Mouse (Mus musculus) mouse trophoblast stem cell (cell line): ENCODE measurements around the gene Gm29094.
"Not testable (repeated sequence)": the region's sequence is repeated elsewhere in the genome, so short reads cannot be mapped to it uniquely, and the experiment has no call there.

Source experiments
- in situ Hi-C, 2 experiments: fragments of 300-500 bp; cut with MseI, MboI; formaldehyde crosslinking; loops; 2 replicates in 1 of 2; 3 replicates in 1 of 2; pipeline ENCODE4 v1.15.1; 2025

Gene Gm29094

DNA sequence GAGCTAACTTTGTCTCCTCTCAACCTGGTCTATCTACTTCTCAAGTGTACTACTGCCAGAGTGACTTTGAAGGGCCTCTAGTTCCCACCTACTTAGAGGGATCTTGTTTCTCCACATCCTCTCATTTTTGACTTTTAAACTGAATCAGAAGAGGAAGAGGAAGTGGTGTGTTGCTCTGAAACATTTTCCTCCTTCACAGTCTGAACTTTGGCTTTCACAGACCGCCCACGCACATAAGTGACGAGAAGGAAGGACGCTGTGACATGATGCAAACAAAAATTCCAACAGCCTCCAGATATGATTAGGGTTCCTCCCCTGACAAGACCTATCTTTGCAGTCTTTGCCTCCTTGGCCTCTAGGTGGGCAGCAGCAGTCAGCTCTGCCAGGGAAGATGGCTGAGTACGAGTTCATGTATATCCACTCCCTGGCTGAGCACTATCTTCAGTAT is at the start of gene Gm29094, which contains the start of gene Bcl2a1b:
TSS of gene Gm29094 (plus strand) at position 411 of the 448 bp plus-strand sequence.
TSS of gene Bcl2a1b (plus strand) at position 241 of the 448 bp plus-strand sequence.
- in situ Hi-C loops, result not testable (repeated sequence)

DNA sequence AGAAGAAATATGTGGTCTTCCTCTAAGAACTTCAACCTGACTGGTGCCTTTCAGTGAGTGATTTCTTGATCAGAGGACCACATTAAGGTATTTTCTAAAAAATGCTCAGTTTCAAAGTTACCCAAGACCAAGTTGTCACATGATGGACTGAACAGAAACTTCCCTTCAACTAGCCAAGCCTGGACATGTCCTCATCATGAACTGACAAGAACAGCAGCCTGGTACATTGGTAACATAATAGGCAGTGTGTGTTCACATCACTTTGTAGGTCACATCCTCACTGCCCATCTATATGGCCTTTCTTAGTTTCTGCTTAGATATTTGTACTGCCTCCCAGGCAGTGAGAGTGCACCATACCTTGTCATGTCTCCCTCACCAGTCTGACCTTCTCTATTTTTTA is 26.6 kb upstream of the Gm29094 start:
- in situ Hi-C loops, result not testable (repeated sequence)

DNA sequence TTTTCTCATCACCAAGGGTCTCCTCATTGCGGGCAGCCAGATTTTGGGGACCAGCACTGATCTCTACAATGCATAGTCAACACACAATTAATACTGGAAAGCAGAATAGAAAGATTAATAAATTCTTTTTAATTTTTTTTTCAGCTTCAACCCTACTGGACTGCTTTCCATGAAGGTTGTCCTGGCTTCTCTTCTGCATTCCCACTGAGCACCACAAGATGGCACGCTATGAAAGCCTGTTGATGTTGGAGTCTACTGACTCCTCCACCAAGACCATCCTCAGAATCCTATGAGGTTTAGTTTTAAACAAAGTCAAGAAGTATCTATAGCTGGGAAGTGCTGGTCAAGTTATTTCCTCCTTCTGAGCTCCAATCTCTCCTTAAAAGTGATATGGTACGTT is 20.3 kb upstream of the Gm29094 start:
- in situ Hi-C loops, result not testable (repeated sequence)

DNA sequence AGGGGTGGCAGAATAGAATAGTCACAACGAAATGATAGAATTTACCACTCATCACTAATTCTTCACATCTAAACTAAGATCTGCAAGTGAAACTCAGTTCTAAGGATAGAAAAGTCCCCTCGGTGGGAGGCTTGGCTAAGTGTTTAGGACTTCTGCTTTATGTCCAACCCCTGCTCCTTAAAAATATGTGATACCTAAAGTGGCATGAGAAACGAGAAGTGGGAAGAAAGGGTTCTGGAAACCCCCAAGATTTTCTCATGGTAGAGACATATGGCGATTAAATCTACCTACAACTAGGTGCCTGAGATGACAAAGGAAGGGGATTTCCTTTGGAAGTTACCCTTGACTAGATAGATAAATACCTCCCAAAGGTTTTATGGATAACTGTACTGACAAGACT is 19.7 kb upstream of the Gm29094 start:
- in situ Hi-C loops, result not testable (repeated sequence)

- in situ Hi-C loops, result not testable (repeated sequence)
Measured at GRCm38 (mm10) chr9:89187006-89187405, 12.2 kb upstream of the Gm29094 start.

- in situ Hi-C loops, result not testable (repeated sequence)
Measured at GRCm38 (mm10) chr9:89195483-89195882, 3.7 kb upstream of the Gm29094 start.

DNA sequence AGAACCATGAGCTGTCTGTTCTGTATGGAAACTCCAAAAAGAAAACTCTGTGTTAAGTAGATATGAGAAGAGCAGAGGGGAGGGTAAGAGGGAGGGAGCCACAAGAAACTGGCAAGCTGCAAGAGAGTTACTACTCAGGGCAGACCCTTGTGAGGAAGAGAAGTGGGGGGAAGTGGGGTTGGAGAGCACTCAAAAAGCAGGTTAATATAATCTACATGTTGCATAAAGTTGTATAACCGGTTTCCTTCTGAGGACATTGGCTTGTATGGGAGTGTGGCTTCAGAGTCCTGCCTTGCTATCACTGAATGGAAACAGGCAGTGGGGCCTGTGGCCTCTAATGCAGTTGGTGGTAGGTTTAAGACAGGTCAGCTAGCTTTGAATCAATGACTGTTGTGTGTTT is 1.7 kb upstream of the Gm29094 start:
- in situ Hi-C loops, result not testable (repeated sequence)

GRCm38 (mm10) chr9:89198349-89198748 is 830 bp upstream of the Gm29094 start:
- in situ Hi-C loops, result not testable (repeated sequence)

- in situ Hi-C loops, result not testable (repeated sequence)
Measured at GRCm38 (mm10) chr9:89202256-89202655, 3.1 kb downstream of the Gm29094 start.

- in situ Hi-C loops, result not testable (repeated sequence)
Measured at GRCm38 (mm10) chr9:89208939-89209338, 9.8 kb downstream of the Gm29094 start.

DNA sequence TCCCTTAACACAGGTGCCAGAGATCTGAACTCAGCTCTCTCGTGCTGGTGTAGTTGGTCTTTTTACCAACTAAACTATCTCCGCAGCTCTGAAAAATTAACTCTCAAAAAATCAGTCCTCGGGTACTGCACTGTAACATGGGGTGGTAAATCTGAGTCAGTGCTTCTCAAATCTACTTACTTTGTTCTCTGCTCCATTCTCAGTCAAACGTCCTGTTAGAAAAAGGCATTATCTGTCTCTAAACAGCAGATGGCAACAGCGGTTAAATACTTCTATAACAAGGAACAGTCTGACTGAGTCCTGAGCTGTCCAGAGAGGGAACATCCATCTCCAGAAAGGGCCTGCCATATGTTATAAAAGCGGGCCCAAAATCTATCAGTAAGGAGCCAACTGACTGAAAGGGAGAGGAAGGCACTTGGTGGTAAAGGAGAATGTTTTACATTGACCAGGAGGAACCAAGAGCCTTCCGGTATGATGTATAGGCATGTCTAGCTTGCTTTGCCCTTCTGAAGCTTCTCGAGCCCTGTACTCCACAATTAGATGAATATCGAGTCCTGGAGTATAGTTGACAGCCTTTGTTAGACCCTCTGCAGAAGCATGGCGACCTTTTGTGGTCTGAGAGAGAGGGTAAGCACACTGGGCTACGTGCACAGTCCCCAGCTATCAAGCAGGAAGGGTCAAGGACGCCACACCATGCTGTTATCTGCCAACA is 11.3 kb downstream of the Gm29094 start, which contains the start of gene Mthfs:
TSS of gene Mthfs (plus strand) at position 324 of the 712 bp plus-strand sequence.
- in situ Hi-C loops, result not testable (repeated sequence)

- in situ Hi-C loops, result not testable (repeated sequence)
Measured at GRCm38 (mm10) chr9:89211065-89211858, 12.1 kb downstream of the Gm29094 start.

DNA sequence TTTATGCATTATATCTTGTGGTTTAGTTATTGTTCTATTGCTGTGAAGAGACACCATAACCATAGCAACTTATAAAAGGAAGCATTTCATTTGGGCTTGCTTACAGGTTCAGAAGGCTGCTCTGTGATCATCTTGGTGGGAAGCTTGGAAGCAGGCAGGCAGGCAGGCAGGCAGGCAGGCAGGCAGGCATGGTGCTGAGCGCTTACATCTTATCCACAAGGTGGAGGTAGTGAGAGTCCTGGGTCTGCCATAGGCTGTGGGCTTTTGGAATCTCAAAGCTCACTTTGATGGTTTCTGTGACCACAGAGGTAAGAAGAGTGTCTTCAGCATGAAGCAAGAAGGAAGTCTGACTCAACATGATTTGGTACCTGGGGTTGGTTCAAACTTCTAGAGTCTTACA is 13.2 kb downstream of the Gm29094 start:
- in situ Hi-C loops, result not testable (repeated sequence)

DNA sequence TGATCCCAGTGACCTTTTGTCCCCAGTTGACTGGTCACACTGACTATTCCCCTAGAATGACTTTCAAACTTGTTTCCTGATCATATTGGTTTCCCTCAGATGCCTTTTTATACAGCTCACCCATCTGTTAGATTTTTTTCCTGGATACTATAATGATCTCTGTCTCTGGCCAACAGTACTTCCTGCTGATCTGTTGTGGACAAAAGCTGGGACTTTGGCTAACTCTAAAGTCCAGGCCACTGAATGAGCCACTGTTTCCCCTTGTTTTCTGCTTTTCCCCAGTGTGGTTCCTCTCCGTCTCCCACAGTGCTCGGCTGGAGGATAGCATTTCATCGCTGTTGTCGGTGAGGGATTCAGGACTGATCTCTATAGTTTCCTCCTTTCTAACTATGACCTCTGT is 19.0 kb downstream of the Gm29094 start:
- in situ Hi-C loops, result not testable (repeated sequence)

- in situ Hi-C loops, result loop anchor here (5.0 to 10.0 kb wide), 2 partner anchors 455 to 512 kb away; no protein-coding TSS in a partner anchor
Measured at GRCm38 (mm10) chr9:89219668-89220067, 20.5 kb downstream of the Gm29094 start.

DNA sequence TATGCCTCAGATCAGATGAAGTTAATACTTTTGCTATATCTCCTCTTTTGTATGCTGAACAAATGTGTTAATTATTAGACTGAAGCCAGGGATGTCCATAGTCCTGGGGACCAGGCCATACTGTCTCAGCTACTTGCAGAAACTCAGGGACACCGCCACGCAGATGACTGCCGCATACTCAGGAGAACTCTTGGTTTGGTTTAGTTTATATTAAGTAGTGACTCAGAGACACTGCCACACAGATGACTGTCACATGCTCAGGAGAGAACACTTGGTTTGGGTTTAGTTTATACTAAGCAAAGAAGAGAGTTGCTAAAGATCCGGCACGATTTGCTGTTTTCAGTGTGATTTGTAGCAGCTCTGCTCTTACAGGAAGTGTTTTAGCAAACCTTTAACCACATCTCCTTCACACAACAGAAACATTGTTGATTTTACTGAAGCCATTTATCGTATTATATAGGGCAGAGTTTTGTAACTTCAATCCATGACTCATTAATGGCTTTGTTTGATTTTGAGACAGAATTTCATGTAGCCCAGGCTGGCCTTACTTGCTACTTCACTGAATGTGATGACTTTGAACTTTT is 21.6 kb downstream of the Gm29094 start:
- in situ Hi-C loops, result loop anchor here (5.0 to 10.0 kb wide), 2 partner anchors 454 to 513 kb away; no protein-coding TSS in a partner anchor

DNA sequence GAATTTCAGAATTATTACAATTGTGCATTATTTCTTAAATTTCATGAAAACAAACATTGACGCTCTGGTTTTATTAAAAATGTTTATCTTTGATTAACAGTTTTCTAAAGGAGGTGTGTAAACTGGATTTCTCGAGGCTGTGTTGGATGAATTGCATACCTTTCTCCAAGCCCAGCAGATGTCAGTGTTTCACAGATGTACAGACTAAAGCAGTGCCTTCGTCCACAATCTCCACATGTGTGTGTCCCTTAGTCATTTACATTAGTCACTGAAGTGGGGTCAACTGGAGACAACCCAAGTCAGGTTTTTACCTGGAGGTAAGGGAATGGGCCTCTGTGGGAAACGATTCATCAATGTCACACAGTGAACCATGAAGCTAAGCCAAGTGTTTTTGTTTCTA is 26.9 kb downstream of the Gm29094 start:
- in situ Hi-C loops, result loop anchor here in 1 of 2 experiments (10.0 kb wide), 1 partner anchor 449 kb away; no protein-coding TSS in a partner anchor

- in situ Hi-C loops, result loop anchor here in 1 of 2 experiments (10.0 kb wide), 1 partner anchor 447 kb away; no protein-coding TSS in a partner anchor
Measured at GRCm38 (mm10) chr9:89228122-89228521, 28.9 kb downstream of the Gm29094 start.

- in situ Hi-C loops, result not testable (repeated sequence)
Measured at GRCm38 (mm10) chr9:89230897-89231497, 31.8 kb downstream of the Gm29094 start.

GRCm38 (mm10) chr9:89237131-89237530 is 38.0 kb downstream of the Gm29094 start:
- in situ Hi-C loops, result not testable (repeated sequence)

- in situ Hi-C loops, result not testable (repeated sequence)
Measured at GRCm38 (mm10) chr9:89238976-89239505, 39.9 kb downstream of the Gm29094 start.
